Mouse (Mus musculus) heart, embryonic 16.5 days (tissue): ENCODE measurements around the gene Mmp14. TPM values are rescaled to one million over a fixed set of nuclear protein-coding genes. Genes with fewer than 3 reads are reported as not detected.

ENCODE experiments used
- ATAC-seq: fragments of 200-750 bp; cut with Nextera tagmentation; replicated peaks from 2 replicates; pipeline ENCODE4 v1.8.0; 2017; ENCODE audit warnings: moderate number of reproducible peaks; ENCODE audit not compliant: insufficient read depth, low FRiP score; ENCODE audit errors: extremely low read depth
- H3K27ac ChIP-seq: fragments of 300-500 bp; sonication (generic); 2 replicates; pipeline ENCODE4 v1.5.1; 2014; ENCODE audit warnings: mild to moderate bottlenecking, low read length, control low read depth, moderate library complexity
- H3K27me3 ChIP-seq: fragments of 300-500 bp; sonication (generic); 2 replicates; pipeline ENCODE4 v1.6.1; 2014; ENCODE audit warnings: low read length, mixed read lengths; ENCODE audit not compliant: control insufficient read depth, insufficient read depth
- H3K36me3 ChIP-seq: fragments of 300-500 bp; sonication (generic); 2 replicates; pipeline ENCODE4 v1.6.1; 2014; ENCODE audit not compliant: control insufficient read depth, insufficient read depth
- H3K4me1 ChIP-seq: fragments of 300-500 bp; sonication (generic); 2 replicates; pipeline ENCODE4 v1.6.1; 2014; ENCODE audit warnings: low read length, mixed read lengths; ENCODE audit not compliant: control insufficient read depth, insufficient read depth
- H3K4me2 ChIP-seq: fragments of 300-500 bp; sonication (generic); 2 replicates; pipeline ENCODE4 v1.6.1; 2014; ENCODE audit warnings: low read depth, mild to moderate bottlenecking, control low read depth, low read length
- H3K4me3 ChIP-seq: fragments of 300-500 bp; sonication (generic); 2 replicates; pipeline ENCODE4 v1.5.1; 2014; ENCODE audit warnings: mild to moderate bottlenecking, control low read depth, low read length
- H3K9ac ChIP-seq: fragments of 300-500 bp; sonication (generic); 2 replicates; pipeline ENCODE4 v1.6.1; 2014; ENCODE audit warnings: low read length, control low read depth
- H3K9me3 ChIP-seq: fragments of 300-500 bp; sonication (generic); replicated peaks from 2 replicates; pipeline ENCODE4 v1.6.1; 2016; ENCODE audit warnings: low read length; ENCODE audit not compliant: control insufficient read depth
- WGBS: fragments of 180-500 bp; shearing (Covaris S2); extraction: QIAGEN DNeasy Blood & Tissue Kit; methylation state at CpG from one replicate; pipeline ENCODE4 v1.1.7; 2014; 5-methylcytosine and 5-hydroxymethylcytosine counted together
- polyA plus RNA-seq: library from polyadenylated mRNA; unstranded; fragments of >200 nt; fragmentation: Nextera tagmentation; extraction: Ambion mirVana; gene quantifications from 2 replicates; pipeline ENCODE4 v1.2.1, GENCODE M21; 2015

The Mmp14 gene
- polyA plus RNA-seq, 1 experiment from 2014 or later: 89.5 TPM

- no peak overlapping the region for H3K27ac ChIP-seq
- no peak for ATAC-seq
- peaks cover 2% of the 10 kb centered on the region; the same call in 1 of the 2 replicates for H3K4me1 ChIP-seq
- H3K9ac ChIP-seq: no peak overlapping the region
- no peak overlapping the region for H3K4me2 ChIP-seq
- no peaks in the 10 kb centered on the region for H3K27me3 ChIP-seq
- no peaks in the 10 kb centered on the region for H3K9me3 ChIP-seq
- peaks cover 23% of the 10 kb centered on the region for H3K36me3 ChIP-seq
- 71% methylated on average over 7 of the region's 7 CpGs for WGBS
- no peak overlapping the region for H3K4me3 ChIP-seq
These were observed 8.2 kb downstream of the Mmp14 start for GRCm38 (mm10) chr14:54439610-54440009.

GRCm38 (mm10) chr14:54440538-54440937 lies 9.1 kb downstream of the Mmp14 start:
- Histone ChIP-seq H3K9me3 (no peaks in the 10 kb centered on the region), H3K36me3 (peaks cover 23% of the 10 kb centered on the region), H3K27ac (no peak overlapping the region), H3K9ac (no peak overlapping the region), H3K4me3 (no peak overlapping the region), H3K27me3 (no peaks in the 10 kb centered on the region), H3K4me2 (no peak overlapping the region), H3K4me1 (0 out of 2 replicates have a peak, but pooled peaks cover 2% of the 10 kb centered on the region)
- ATAC-seq: no peak
- 89% methylated on average over 14 of the region's 14 CpGs for WGBS

GRCm38 (mm10) chr14:54441365-54441764 lies 10.0 kb downstream of the Mmp14 start:
- H3K27me3 ChIP-seq: no peaks in the 10 kb centered on the region
- H3K9ac ChIP-seq: no peak overlapping the region
- H3K9me3 ChIP-seq: no peaks in the 10 kb centered on the region
- H3K4me2 ChIP-seq: no peak overlapping the region
- H3K4me3 ChIP-seq: no peak overlapping the region
- peaks cover 23% of the 10 kb centered on the region for H3K36me3 ChIP-seq
- 0 out of 2 replicates have a peak, but pooled peaks cover 4% of the 10 kb centered on the region for H3K4me1 ChIP-seq
- 78% methylated on average over 4 of the region's 4 CpGs for WGBS
- no peak for ATAC-seq
- H3K27ac ChIP-seq: no peak overlapping the region

GRCm38 (mm10) chr14:54442548-54442947 lies 11.1 kb downstream of the Mmp14 start:
- Histone ChIP-seq H3K27ac (0 out of 2 replicates have a peak overlapping the region, but pooled peaks have one; percentile 31), H3K4me1 (0 out of 2 replicates have a peak, but pooled peaks cover 4% of the 10 kb centered on the region), H3K9me3 (no peaks in the 10 kb centered on the region), H3K27me3 (no peaks in the 10 kb centered on the region), H3K9ac (no peak overlapping the region), H3K4me2 (no peak overlapping the region), H3K4me3 (no peak overlapping the region), H3K36me3 (peaks cover 23% of the 10 kb centered on the region)
- ATAC-seq: no peak
- WGBS: 88% methylated on average over 3 of the region's 3 CpGs

GRCm38 (mm10) chr14:54443196-54443595 lies 11.8 kb downstream of the Mmp14 start:
- Histone ChIP-seq H3K4me2 (no peak overlapping the region), H3K27me3 (no peaks in the 10 kb centered on the region), H3K4me1 (0 out of 2 replicates have a peak, but pooled peaks cover 4% of the 10 kb centered on the region), H3K36me3 (peaks cover 22% of the 10 kb centered on the region), H3K9me3 (no peaks in the 10 kb centered on the region), H3K4me3 (no peak overlapping the region), H3K9ac (no peak overlapping the region), H3K27ac (peak overlapping the region; percentile 79)
- WGBS: 32% methylated on average over 3 of the region's 3 CpGs
- ATAC-seq: peak; percentile 74

- no peak for ATAC-seq
- 0 out of 2 replicates have a peak, but pooled peaks cover 7% of the 10 kb centered on the region for H3K4me1 ChIP-seq
- H3K9me3 ChIP-seq: no peaks in the 10 kb centered on the region
- H3K4me2 ChIP-seq: no peak overlapping the region
- no peaks in the 10 kb centered on the region for H3K27me3 ChIP-seq
- 47% methylated on average over 15 of the region's 15 CpGs for WGBS
- H3K36me3 ChIP-seq: peaks cover 17% of the 10 kb centered on the region; the same call in 1 of the 2 replicates
- H3K4me3 ChIP-seq: no peak overlapping the region
- peak overlapping the region; percentile 79 for H3K27ac ChIP-seq
- H3K9ac ChIP-seq: no peak overlapping the region
These were observed 12.6 kb downstream of the Mmp14 start for GRCm38 (mm10) chr14:54443712-54444618.

- H3K4me3 ChIP-seq: no peak overlapping the region
- peak overlapping the region; percentile 46 for H3K27ac ChIP-seq
- 0 out of 2 replicates have a peak, but pooled peaks cover 7% of the 10 kb centered on the region for H3K4me1 ChIP-seq
- ATAC-seq: no peak; the same call in 1 of the 2 replicates
- WGBS: 27% methylated on average over 3 of the region's 3 CpGs
- H3K9ac ChIP-seq: no peak overlapping the region
- H3K36me3 ChIP-seq: 0 out of 2 replicates have a peak, but pooled peaks cover 4% of the 10 kb centered on the region
- H3K27me3 ChIP-seq: no peaks in the 10 kb centered on the region
- no peak overlapping the region for H3K4me2 ChIP-seq
- H3K9me3 ChIP-seq: no peaks in the 10 kb centered on the region
These were observed 14.1 kb downstream of the Mmp14 start for GRCm38 (mm10) chr14:54445476-54445875.

- H3K4me2 ChIP-seq: no peak overlapping the region
- no peak for ATAC-seq
- H3K9ac ChIP-seq: no peak overlapping the region
- no peaks in the 10 kb centered on the region for H3K36me3 ChIP-seq
- no peaks in the 10 kb centered on the region for H3K27me3 ChIP-seq
- H3K4me3 ChIP-seq: no peak overlapping the region
- 76% methylated on average over 9 of the region's 9 CpGs for WGBS
- H3K9me3 ChIP-seq: no peaks in the 10 kb centered on the region
- H3K27ac ChIP-seq: no peak overlapping the region
- H3K4me1 ChIP-seq: 0 out of 2 replicates have a peak, but pooled peaks cover 2% of the 10 kb centered on the region
These were observed 22.2 kb downstream of the Mmp14 start for GRCm38 (mm10) chr14:54453566-54453965.
